Mouse (Mus musculus) urinary bladder, adult 18-20 months (tissue): ENCODE results near the gene Tmem92.

Source experiments
- DNase-seq, 2 experiments: peaks; one replicate each; pipeline ENCODE4 v3.0.0; 2022; ENCODE audit warnings: low spot score in 2 of 2, mixed read lengths in 2 of 2

Gene Tmem92

GRCm38 (mm10) chr11:94729565-94729964 is 52.9 kb downstream of the Tmem92 start:
- no peak for DNase-seq

GRCm38 (mm10) chr11:94728545-94728944 is 54.0 kb downstream of the Tmem92 start:
- no peak for DNase-seq

- no peak for DNase-seq
These were observed 55.2 kb downstream of the Tmem92 start for GRCm38 (mm10) chr11:94727306-94727705.
